Mouse (Mus musculus) ES-E14 (cell line): ENCODE results near the gene Smu1. TPM values are rescaled to one million over a fixed set of nuclear protein-coding genes. Genes with fewer than 3 reads are reported as not detected.

Experiments used
- DNase-seq: peaks from one replicate; pipeline ENCODE4 v3.0.0-alpha.2; 2013; ENCODE audit warnings: low read depth, low spot score
- H3K27ac ChIP-seq: 2 replicates; pipeline ENCODE4 v1.5.1; 2012; ENCODE audit warnings: low read depth, mild to moderate bottlenecking, low read length, moderate library complexity, mixed read lengths; ENCODE audit not compliant: poor library complexity, insufficient read depth, severe bottlenecking
- H3K36me3 ChIP-seq: 2 replicates; pipeline ENCODE4 v1.6.1; 2012; ENCODE audit warnings: mild to moderate bottlenecking, low read length, moderate library complexity, mixed read lengths; ENCODE audit not compliant: control insufficient read depth, poor library complexity, insufficient read depth, severe bottlenecking
- H3K4me1 ChIP-seq, 2 experiments: fragments of 150-350 bp in 1 of 2; sonication (generic) in 1 of 2; 2 replicates each; pipeline ENCODE4 v1.6.1; 2012; ENCODE audit warnings: low read length in 2 of 2, mild to moderate bottlenecking in 1 of 2, mixed read lengths in 1 of 2; ENCODE audit not compliant: control insufficient read depth in 2 of 2, insufficient read depth in 2 of 2, poor library complexity in 1 of 2
- H3K4me3 ChIP-seq, 2 experiments: fragments of 150-350 bp in 1 of 2; sonication (generic) in 1 of 2; 2 replicates each; pipeline ENCODE4 v1.5.1; 2012; ENCODE audit warnings: low read length in 2 of 2, low read depth in 1 of 2, mild to moderate bottlenecking in 1 of 2, mixed read lengths in 1 of 2; ENCODE audit not compliant: insufficient read depth in 1 of 2, poor library complexity in 1 of 2, severe bottlenecking in 1 of 2
- H3K9ac ChIP-seq: 2 replicates; pipeline ENCODE4 v1.6.1; 2012; ENCODE audit warnings: low read depth, mild to moderate bottlenecking, low read length, mixed read lengths; ENCODE audit not compliant: poor library complexity, insufficient read depth, severe bottlenecking
- H3K9me3 ChIP-seq: fragments of 150-350 bp; sonication (generic); 2 replicates; pipeline ENCODE4 v1.6.1; 2012; ENCODE audit warnings: low read depth, mild to moderate bottlenecking, low read length; ENCODE audit not compliant: control insufficient read depth, insufficient read depth
- CHD2 ChIP-seq: IDR thresholded peaks from 2 replicates; pipeline ENCODE4 v1.6.1; 2014; ENCODE audit warnings: mild to moderate bottlenecking, low read depth, low read length, inconsistent platforms
- HCFC1 ChIP-seq: IDR thresholded peaks from 2 replicates; pipeline ENCODE4 v1.6.1; 2012; ENCODE audit warnings: low read length, inconsistent platforms, borderline replicate concordance; ENCODE audit not compliant: insufficient read depth
- MAFK ChIP-seq: IDR thresholded peaks from 2 replicates; pipeline ENCODE4 v1.6.1; 2014; ENCODE audit warnings: mild to moderate bottlenecking, low read depth, low read length, inconsistent platforms; ENCODE audit not compliant: insufficient read depth
- ZC3H11A ChIP-seq: IDR thresholded peaks from 2 replicates; pipeline ENCODE4 v1.6.1; 2012; ENCODE audit warnings: low read depth, mild to moderate bottlenecking, inconsistent platforms, low read length, borderline replicate concordance
- ZNF384 ChIP-seq: IDR thresholded peaks from 2 replicates; pipeline ENCODE4 v1.6.1; 2012; ENCODE audit warnings: low read depth, low read length, inconsistent platforms
- in situ Hi-C, 2 experiments: fragments of 600-800 bp; cut with MboI; formaldehyde crosslinking; loops; one replicate each; pipeline ENCODE4 v1.15.1; 2025; ENCODE audit warnings: low sequenced_read_pairs in 2 of 2, inconsistent platforms in 1 of 2; ENCODE audit not compliant: unreplicated experiment in 2 of 2
- total RNA-seq: library from RNA; depleted of rRNA; stranded (reverse); fragments of 300-350 nt; gene quantifications from 2 replicates; pipeline ENCODE4 v1.2.3, GENCODE M21; 2012; rRNA removed

Smu1 gene
- total RNA-seq, 1 experiment: 125 TPM

DNA sequence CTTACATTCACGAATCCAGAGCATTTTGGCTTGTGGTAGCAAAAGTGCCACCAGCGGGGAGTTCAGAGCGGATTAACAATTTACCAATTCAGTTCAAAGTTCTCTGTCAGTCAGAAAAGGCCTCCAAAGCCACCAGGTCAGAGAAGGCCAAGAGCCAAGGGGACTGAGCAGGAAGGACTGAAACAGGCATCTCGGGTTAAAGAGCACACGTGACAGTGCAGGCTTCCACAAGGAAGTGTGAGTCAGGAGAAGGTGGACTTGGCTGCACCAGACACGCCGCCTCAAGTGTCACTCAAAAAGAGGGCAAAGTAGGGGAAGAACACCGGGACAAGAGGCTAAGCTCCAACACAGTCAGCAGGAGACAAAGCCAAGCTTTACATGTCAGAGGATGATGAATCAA lies 57.5 kb downstream of the Smu1 start:
- no peak for DNase-seq
- Histone ChIP-seq H3K27ac (no peak overlapping the region), H3K36me3 (no peaks in the 10 kb centered on the region), H3K9me3 (no peaks in the 10 kb centered on the region), H3K4me1 (peaks cover 10 to 13% of the 10 kb centered on the region in 2 experiments; a peak in 3 of 4 replicates), H3K9ac (no peak overlapping the region), H3K4me3 (no peak overlapping the region)
- TF ChIP-seq HCFC1 (no peak), ZC3H11A (no peak), MAFK (no peak), CHD2 (no peak), ZNF384 (no peak)
- in situ Hi-C loops: no loop called here

GRCm38 (mm10) chr4:40697059-40697458 lies 60.7 kb downstream of the Smu1 start:
- Histone ChIP-seq H3K27ac (no peak overlapping the region), H3K9ac (no peak overlapping the region), H3K9me3 (no peaks in the 10 kb centered on the region), H3K36me3 (peaks cover 8% of the 10 kb centered on the region; the same call in 1 of the 2 replicates), H3K4me1 (peaks cover 2 to 3% of the 10 kb centered on the region in 2 experiments; a peak in 2 of 4 replicates), H3K4me3 (no peak overlapping the region)
- DNase-seq: no peak
- TF ChIP-seq CHD2: no peak
- in situ Hi-C loops: loop anchor here (25.0 kb wide), 2 partner anchors 410 to 560 kb away; partner anchors contain the start of genes Aco1 (in 2 of the 2) and Ndufb6 (in 1 of the 2)

DNA sequence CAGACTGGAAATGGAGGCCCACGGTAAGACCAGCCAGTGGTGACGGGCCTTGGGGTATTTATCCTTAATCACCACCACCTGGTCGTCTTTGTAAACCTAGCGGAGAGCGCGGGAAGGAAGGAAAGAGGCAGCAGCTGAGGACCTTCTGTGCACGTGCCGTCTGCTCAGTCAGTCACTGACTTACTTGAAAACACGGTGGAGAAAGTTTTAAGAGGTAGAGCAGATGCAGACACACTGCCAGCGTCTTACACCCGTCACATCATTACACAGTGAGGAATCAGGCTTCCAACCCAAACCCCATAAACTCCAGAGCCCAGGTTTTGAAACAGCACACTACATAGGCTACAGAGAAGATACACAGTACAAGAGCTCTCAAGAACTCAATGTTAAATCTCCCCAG lies 66.6 kb downstream of the Smu1 start:
- no peak overlapping the region for H3K4me3 ChIP-seq
- TF ChIP-seq ZNF384: no peak
- TF ChIP-seq HCFC1: no peak
- TF ChIP-seq ZC3H11A: no peak
- TF ChIP-seq CHD2: no peak
- no peak for TF ChIP-seq MAFK
- no peak overlapping the region for H3K9ac ChIP-seq

More for the DNA sequence above, 66.6 kb downstream of the Smu1 start:
- in situ Hi-C loops: loop anchor here (25.0 kb wide), 2 partner anchors 404 to 554 kb away; partner anchors contain the start of genes Aco1 (in 2 of the 2) and Ndufb6 (in 1 of the 2)
- H3K4me1 ChIP-seq: no peaks in the 10 kb centered on the region
- no peak overlapping the region for H3K27ac ChIP-seq
- no peak for DNase-seq
- peaks cover 11% of the 10 kb centered on the region; the same call in 1 of the 2 replicates for H3K36me3 ChIP-seq
- H3K9me3 ChIP-seq: no peaks in the 10 kb centered on the region

Other genes starting within 250 kb of the Smu1 start
- 14.7 and 16.2 TPM in 2 replicates for gene Aptx, start 54.7 kb downstream of the Smu1 start, total RNA-seq
- gene Dnaja1, start 35.8 kb downstream of the Smu1 start, total RNA-seq: 92.8 and 139 TPM in 2 replicates
- gene B4galt1, start 96.1 kb upstream of the Smu1 start, total RNA-seq: 29.2 and 35.8 TPM in 2 replicates
- not detected in 2 replicates for gene Spink4, start 162.1 kb upstream of the Smu1 start, total RNA-seq
- 77.9 and 99.5 TPM in 2 replicates for gene Bag1, start 190.4 kb upstream of the Smu1 start, total RNA-seq
- 41.5 and 67.5 TPM in 2 replicates for gene Chmp5, start 190.5 kb upstream of the Smu1 start, total RNA-seq
- gene Nfx1, start 213.0 kb upstream of the Smu1 start, total RNA-seq: 71.7 and 82.7 TPM in 2 replicates